Mouse (Mus musculus) frontal cortex, postnatal 14 days (tissue): ENCODE data around the gene C130060K24Rik.

ENCODE experiments used
- DNase-seq, 2 experiments: peaks; one replicate each; pipeline ENCODE4 v3.0.0; 2022; ENCODE audit warnings: low spot score in 2 of 2

C130060K24Rik gene

GRCm38 (mm10) chr6:65380918-65381772 is at the start of gene C130060K24Rik:
Gene C130060K24Rik (plus strand): TSS chr6:65381105.
- peak in 1 of 2 experiments; percentile 7 for DNase-seq

- DNase-seq: no peak
These were observed 46.7 kb upstream of the C130060K24Rik start for GRCm38 (mm10) chr6:65334246-65334645.

- DNase-seq: no peak
These were observed 41.5 kb upstream of the C130060K24Rik start for GRCm38 (mm10) chr6:65339391-65339790.

GRCm38 (mm10) chr6:65341360-65341759 is 39.5 kb upstream of the C130060K24Rik start:
- no peak for DNase-seq

- no peak for DNase-seq
These were observed 33.2 kb upstream of the C130060K24Rik start for GRCm38 (mm10) chr6:65347736-65348135.

- no peak for DNase-seq
These were observed 32.6 kb upstream of the C130060K24Rik start for GRCm38 (mm10) chr6:65348255-65348654.

- DNase-seq: no peak
These were observed 29.3 kb upstream of the C130060K24Rik start for GRCm38 (mm10) chr6:65351622-65352021.

- DNase-seq: no peak
These were observed 5.0 kb upstream of the C130060K24Rik start for GRCm38 (mm10) chr6:65375918-65376317.

GRCm38 (mm10) chr6:65421888-65422287 is 41.0 kb downstream of the C130060K24Rik start:
- DNase-seq: no peak

- DNase-seq: peak in 1 of 2 experiments; percentile 9
These were observed 46.2 kb downstream of the C130060K24Rik start for GRCm38 (mm10) chr6:65427065-65427464.

- no peak for DNase-seq
These were observed 52.3 kb downstream of the C130060K24Rik start for GRCm38 (mm10) chr6:65433159-65433558.

- DNase-seq: no peak
These were observed 72.6 kb downstream of the C130060K24Rik start for GRCm38 (mm10) chr6:65453465-65453864.

GRCm38 (mm10) chr6:65465294-65465693 is 84.4 kb downstream of the C130060K24Rik start:
- no peak for DNase-seq

- no peak for DNase-seq
These were observed 89.4 kb downstream of the C130060K24Rik start for GRCm38 (mm10) chr6:65470320-65470719.

- DNase-seq: no peak
These were observed 91.5 kb downstream of the C130060K24Rik start for GRCm38 (mm10) chr6:65472455-65472854.

- DNase-seq: no peak
These were observed 117.9 kb downstream of the C130060K24Rik start for GRCm38 (mm10) chr6:65498786-65499185.
